Mouse (Mus musculus) lung, embryonic 15.5 days (tissue): ENCODE data around the gene Foxo3. TPM values are rescaled to one million over a fixed set of nuclear protein-coding genes. Genes with fewer than 3 reads are reported as not detected.
A peak's percentile ranks its signal among the peaks of the same experiment; 100 is the strongest.

Experiments used
- ATAC-seq: fragments of 200-750 bp; cut with Nextera tagmentation; 2 replicates; pipeline ENCODE4 v1.8.0; 2017; ENCODE audit warnings: moderate number of reproducible peaks, borderline replicate concordance; ENCODE audit not compliant: low FRiP score, low TSS enrichment; ENCODE audit errors: extremely low read depth
- H3K27ac ChIP-seq: fragments of 300-500 bp; sonication (generic); 2 replicates; pipeline ENCODE4 v1.5.1; 2015; ENCODE audit warnings: moderate library complexity, mild to moderate bottlenecking, inconsistent platforms
- H3K27me3 ChIP-seq: fragments of 300-500 bp; sonication (generic); 2 replicates; pipeline ENCODE4 v1.6.1; 2015; ENCODE audit warnings: inconsistent platforms
- H3K36me3 ChIP-seq: fragments of 300-500 bp; sonication (generic); 2 replicates; pipeline ENCODE4 v1.6.1; 2015; ENCODE audit warnings: inconsistent platforms
- H3K4me1 ChIP-seq: fragments of 300-500 bp; sonication (generic); 2 replicates; pipeline ENCODE4 v1.6.1; 2015; ENCODE audit warnings: inconsistent platforms
- H3K4me2 ChIP-seq: fragments of 300-500 bp; sonication (generic); 2 replicates; pipeline ENCODE4 v1.6.1; 2015; ENCODE audit warnings: inconsistent platforms, mild to moderate bottlenecking, moderate library complexity
- H3K4me3 ChIP-seq: fragments of 300-500 bp; sonication (generic); 2 replicates; pipeline ENCODE4 v1.5.1; 2015; ENCODE audit warnings: mild to moderate bottlenecking, inconsistent platforms
- H3K9ac ChIP-seq: fragments of 300-500 bp; sonication (generic); 2 replicates; pipeline ENCODE4 v1.6.1; 2015; ENCODE audit warnings: inconsistent platforms
- H3K9me3 ChIP-seq: fragments of 300-500 bp; sonication (generic); 2 replicates; pipeline ENCODE4 v1.6.1; 2016; ENCODE audit warnings: inconsistent platforms
- WGBS: fragments of 180-500 bp; shearing (Covaris S2); methylation state at CpG from one replicate; pipeline ENCODE4 v1.1.7; 2015; 5-methylcytosine and 5-hydroxymethylcytosine counted together
- polyA plus RNA-seq: library from polyadenylated mRNA; unstranded; fragments of >200 nt; fragmentation: Nextera tagmentation; extraction: Ambion mirVana; gene quantifications from 2 replicates; pipeline ENCODE4 v1.2.1, GENCODE M21; 2015

Foxo3 gene
- polyA plus RNA-seq, result 8.6 and 8.9 TPM in 2 replicates

GRCm38 (mm10) chr10:42276507-42277345, at the start of gene Foxo3:
Foxo3 (minus strand) TSS chr10:42276755.
- peaks cover 34% of the 10 kb centered on the region for H3K4me1 ChIP-seq
- ATAC-seq, result peak; percentile 77
- under 1% methylated on average over 84 of the region's 88 CpGs for WGBS

GRCm38 (mm10) chr10:42325305-42325704, 48.8 kb upstream of the Foxo3 start:
- no peaks in the 10 kb centered on the region for H3K27me3 ChIP-seq
- H3K9me3 ChIP-seq, result no peaks in the 10 kb centered on the region
- H3K4me3 ChIP-seq, result no peak overlapping the region
- H3K4me1 ChIP-seq, result no peaks in the 10 kb centered on the region
- no peak overlapping the region for H3K9ac ChIP-seq
- 85% methylated on average over 10 of the region's 10 CpGs for WGBS
- no peak overlapping the region for H3K27ac ChIP-seq
- no peak for ATAC-seq
- no peak overlapping the region for H3K4me2 ChIP-seq
- H3K36me3 ChIP-seq, result no peaks in the 10 kb centered on the region

More at GRCm38 (mm10) chr10:42276507-42277345, at the start of gene Foxo3:
- Histone ChIP-seq H3K27me3 (no peaks in the 10 kb centered on the region), H3K9me3 (no peaks in the 10 kb centered on the region), H3K9ac (peak within 1 kb of the TSS; percentile 88), H3K27ac (peak within 1 kb of the TSS; percentile 99), H3K4me3 (peak within 1 kb of the TSS; percentile 97), H3K4me2 (peak within 1 kb of the TSS; percentile 99), H3K36me3 (peaks cover 10% of the 10 kb centered on the region; the same call in 1 of the 2 replicates)

- Histone ChIP-seq H3K4me1 (no peaks in the 10 kb centered on the region), H3K9ac (no peak overlapping the region), H3K4me2 (no peak overlapping the region), H3K27me3 (no peaks in the 10 kb centered on the region), H3K4me3 (no peak overlapping the region), H3K9me3 (no peaks in the 10 kb centered on the region), H3K27ac (no peak overlapping the region), H3K36me3 (no peaks in the 10 kb centered on the region)
- no peak for ATAC-seq
These were observed 47.4 kb upstream of the Foxo3 start for GRCm38 (mm10) chr10:42323978-42324377.

GRCm38 (mm10) chr10:42313222-42313786, 36.7 kb upstream of the Foxo3 start:
- Histone ChIP-seq H3K4me1 (no peaks in the 10 kb centered on the region), H3K4me2 (peak overlapping the region; percentile 11), H3K36me3 (no peaks in the 10 kb centered on the region), H3K4me3 (no peak overlapping the region), H3K9me3 (no peaks in the 10 kb centered on the region), H3K27me3 (no peaks in the 10 kb centered on the region), H3K27ac (no peak overlapping the region), H3K9ac (no peak overlapping the region)
- 45% methylated on average over 22 of the region's 22 CpGs for whole genome bisulfite sequencing
- no peak for ATAC-seq

- H3K27me3 ChIP-seq, result no peaks in the 10 kb centered on the region
- WGBS, result 85% methylated on average over 1 of the region's 1 CpGs
- no peak for ATAC-seq
- H3K4me2 ChIP-seq, result no peak overlapping the region
- H3K4me3 ChIP-seq, result no peak overlapping the region
- H3K9ac ChIP-seq, result no peak overlapping the region
- no peaks in the 10 kb centered on the region for H3K9me3 ChIP-seq
- no peaks in the 10 kb centered on the region for H3K36me3 ChIP-seq
- no peaks in the 10 kb centered on the region for H3K4me1 ChIP-seq
- no peak overlapping the region for H3K27ac ChIP-seq
These were observed 36.0 kb upstream of the Foxo3 start for GRCm38 (mm10) chr10:42312557-42312956.

- H3K4me1 ChIP-seq, result no peaks in the 10 kb centered on the region
- H3K27me3 ChIP-seq, result no peaks in the 10 kb centered on the region
- H3K36me3 ChIP-seq, result no peaks in the 10 kb centered on the region
- no peaks in the 10 kb centered on the region for H3K9me3 ChIP-seq
- WGBS, result 32% methylated on average over 8 of the region's 8 CpGs
- no peak for ATAC-seq
- no peak overlapping the region for H3K27ac ChIP-seq
- H3K4me2 ChIP-seq, result peak overlapping the region; percentile 45
- H3K4me3 ChIP-seq, result peak overlapping the region; percentile 14; the same call in 1 of the 2 replicates
- H3K9ac ChIP-seq, result no peak overlapping the region
These were observed 32.1 kb upstream of the Foxo3 start for GRCm38 (mm10) chr10:42308687-42308987.

GRCm38 (mm10) chr10:42307980-42308686, 31.6 kb upstream of the Foxo3 start:
- Histone ChIP-seq H3K9me3 (no peaks in the 10 kb centered on the region), H3K4me2 (peak overlapping the region; percentile 45), H3K4me3 (peak overlapping the region; percentile 14; the same call in 1 of the 2 replicates), H3K27me3 (no peaks in the 10 kb centered on the region), H3K9ac (no peak overlapping the region), H3K27ac (no peak overlapping the region), H3K4me1 (no peaks in the 10 kb centered on the region), H3K36me3 (no peaks in the 10 kb centered on the region)
- WGBS, result 9% methylated on average over 20 of the region's 20 CpGs
- ATAC-seq, result no peak

GRCm38 (mm10) chr10:42306422-42306821, 29.9 kb upstream of the Foxo3 start:
- Histone ChIP-seq H3K4me1 (no peaks in the 10 kb centered on the region), H3K4me2 (no peak overlapping the region), H3K27ac (no peak overlapping the region), H3K4me3 (no peak overlapping the region), H3K9me3 (no peaks in the 10 kb centered on the region), H3K9ac (no peak overlapping the region), H3K36me3 (no peaks in the 10 kb centered on the region), H3K27me3 (no peaks in the 10 kb centered on the region)
- WGBS, result 80% methylated on average over 8 of the region's 8 CpGs
- no peak for ATAC-seq

GRCm38 (mm10) chr10:42300805-42301204, 24.2 kb upstream of the Foxo3 start:
- Histone ChIP-seq H3K9me3 (no peaks in the 10 kb centered on the region), H3K36me3 (no peaks in the 10 kb centered on the region), H3K4me2 (no peak overlapping the region), H3K27ac (no peak overlapping the region), H3K4me1 (no peaks in the 10 kb centered on the region), H3K4me3 (no peak overlapping the region), H3K9ac (no peak overlapping the region), H3K27me3 (no peaks in the 10 kb centered on the region)
- no peak for ATAC-seq
- WGBS, result 50% methylated on average over 4 of the region's 4 CpGs

- H3K27me3 ChIP-seq, result no peaks in the 10 kb centered on the region
- no peak for ATAC-seq
- H3K4me3 ChIP-seq, result no peak overlapping the region
- H3K4me2 ChIP-seq, result no peak overlapping the region
- no peaks in the 10 kb centered on the region for H3K9me3 ChIP-seq
- WGBS, result 46% methylated on average over 7 of the region's 7 CpGs
- H3K4me1 ChIP-seq, result no peaks in the 10 kb centered on the region
- H3K27ac ChIP-seq, result no peak overlapping the region
- H3K9ac ChIP-seq, result no peak overlapping the region
- no peaks in the 10 kb centered on the region for H3K36me3 ChIP-seq
These were observed 23.4 kb upstream of the Foxo3 start for GRCm38 (mm10) chr10:42299967-42300366.

GRCm38 (mm10) chr10:42299426-42299825, 22.9 kb upstream of the Foxo3 start:
- 74% methylated on average over 6 of the region's 6 CpGs for WGBS
- ATAC-seq, result no peak
- Histone ChIP-seq H3K4me3 (no peak overlapping the region), H3K4me1 (no peaks in the 10 kb centered on the region), H3K9ac (no peak overlapping the region), H3K9me3 (no peaks in the 10 kb centered on the region), H3K36me3 (no peaks in the 10 kb centered on the region), H3K27me3 (no peaks in the 10 kb centered on the region), H3K27ac (no peak overlapping the region), H3K4me2 (no peak overlapping the region)

- H3K27me3 ChIP-seq, result no peaks in the 10 kb centered on the region
- no peak for ATAC-seq
- no peaks in the 10 kb centered on the region; the same call in 1 of the 2 replicates for H3K4me1 ChIP-seq
- no peaks in the 10 kb centered on the region for H3K9me3 ChIP-seq
- H3K36me3 ChIP-seq, result no peaks in the 10 kb centered on the region
- no peak overlapping the region for H3K9ac ChIP-seq
- H3K4me3 ChIP-seq, result no peak overlapping the region
- 82% methylated on average over 1 of the region's 1 CpGs for WGBS
- no peak overlapping the region for H3K27ac ChIP-seq
- H3K4me2 ChIP-seq, result no peak overlapping the region
These were observed 21.4 kb upstream of the Foxo3 start for GRCm38 (mm10) chr10:42297954-42298353.
